Mouse (Mus musculus) forebrain, embryonic 16.5 days (tissue): ENCODE results near the gene Tmem121b. TPM values are rescaled to one million over a fixed set of nuclear protein-coding genes. Genes with fewer than 3 reads are reported as not detected.

ENCODE experiments used
- ATAC-seq: fragments of 200-750 bp; cut with Nextera tagmentation; 2 replicates; pipeline ENCODE4 v1.8.0; 2017; ENCODE audit warnings: mild to moderate bottlenecking, moderate library complexity
- H3K27ac ChIP-seq: fragments of 300-500 bp; sonication (generic); 2 replicates; pipeline ENCODE4 v1.5.1; 2014; ENCODE audit warnings: low read length, control low read depth
- H3K27me3 ChIP-seq: fragments of 300-500 bp; sonication (generic); replicated peaks from 2 replicates; pipeline ENCODE4 v1.6.1; 2014; ENCODE audit warnings: low read length; ENCODE audit not compliant: control insufficient read depth, insufficient read depth
- H3K36me3 ChIP-seq: fragments of 300-500 bp; sonication (generic); 2 replicates; pipeline ENCODE4 v1.6.1; 2014; ENCODE audit not compliant: control insufficient read depth, insufficient read depth
- H3K4me1 ChIP-seq: fragments of 300-500 bp; sonication (generic); replicated peaks from 2 replicates; pipeline ENCODE4 v1.6.1; 2014; ENCODE audit warnings: low read length; ENCODE audit not compliant: control insufficient read depth, insufficient read depth
- H3K4me2 ChIP-seq: fragments of 300-500 bp; sonication (generic); 2 replicates; pipeline ENCODE4 v1.6.1; 2014; ENCODE audit warnings: mild to moderate bottlenecking, low read length, control low read depth
- H3K4me3 ChIP-seq: fragments of 300-500 bp; sonication (generic); replicated peaks from 2 replicates; pipeline ENCODE4 v1.5.1; 2014; ENCODE audit warnings: mild to moderate bottlenecking, low read length, control low read depth
- H3K9ac ChIP-seq: fragments of 300-500 bp; sonication (generic); replicated peaks from 2 replicates; pipeline ENCODE4 v1.6.1; 2014; ENCODE audit warnings: low read depth, low read length, control low read depth
- H3K9me3 ChIP-seq: fragments of 300-500 bp; sonication (generic); 2 replicates; pipeline ENCODE4 v1.6.1; 2016; ENCODE audit warnings: low read length; ENCODE audit not compliant: control insufficient read depth
- WGBS: fragments of 180-500 bp; shearing (Covaris S2); extraction: QIAGEN DNeasy Blood & Tissue Kit; methylation state at CpG from one replicate; pipeline ENCODE4 v1.1.7; 2014; 5-methylcytosine and 5-hydroxymethylcytosine counted together
- polyA plus RNA-seq: library from polyadenylated mRNA; unstranded; fragments of >200 nt; fragmentation: Nextera tagmentation; extraction: Ambion mirVana; gene quantifications from 2 replicates; pipeline ENCODE4 v1.2.1, GENCODE M21; 2015

Gene Tmem121b
- polyA plus RNA-seq, 1 experiment from 2014 or later, result 3.5 TPM

DNA sequence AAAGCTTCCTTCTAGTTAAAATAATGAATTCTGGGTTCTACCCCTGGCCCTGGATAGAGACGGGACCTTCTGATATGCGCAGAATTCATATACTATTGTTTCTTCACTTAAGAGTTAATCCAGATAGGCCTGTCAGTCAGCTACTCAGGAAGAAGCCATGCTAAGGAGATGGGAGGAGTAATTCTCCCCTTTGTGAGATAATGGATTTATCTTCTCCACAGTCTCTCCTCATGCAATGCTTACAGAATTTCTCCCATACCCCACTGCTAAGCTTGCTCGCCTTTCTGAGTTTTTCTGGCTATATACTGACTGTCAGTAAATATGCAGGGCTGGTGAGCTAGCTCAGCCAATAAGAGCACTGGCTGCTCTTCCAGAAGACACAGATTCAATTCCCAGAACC is 43.4 kb downstream of the Tmem121b start:
- Histone ChIP-seq H3K27ac (no peak overlapping the region), H3K4me2 (no peak overlapping the region), H3K36me3 (no peaks in the 10 kb centered on the region), H3K9me3 (no peaks in the 10 kb centered on the region), H3K4me3 (no peak overlapping the region), H3K4me1 (no peaks in the 10 kb centered on the region), H3K27me3 (no peaks in the 10 kb centered on the region), H3K9ac (no peak overlapping the region)
- WGBS, result 89% methylated on average over 3 of the region's 3 CpGs
- ATAC-seq, result no peak

DNA sequence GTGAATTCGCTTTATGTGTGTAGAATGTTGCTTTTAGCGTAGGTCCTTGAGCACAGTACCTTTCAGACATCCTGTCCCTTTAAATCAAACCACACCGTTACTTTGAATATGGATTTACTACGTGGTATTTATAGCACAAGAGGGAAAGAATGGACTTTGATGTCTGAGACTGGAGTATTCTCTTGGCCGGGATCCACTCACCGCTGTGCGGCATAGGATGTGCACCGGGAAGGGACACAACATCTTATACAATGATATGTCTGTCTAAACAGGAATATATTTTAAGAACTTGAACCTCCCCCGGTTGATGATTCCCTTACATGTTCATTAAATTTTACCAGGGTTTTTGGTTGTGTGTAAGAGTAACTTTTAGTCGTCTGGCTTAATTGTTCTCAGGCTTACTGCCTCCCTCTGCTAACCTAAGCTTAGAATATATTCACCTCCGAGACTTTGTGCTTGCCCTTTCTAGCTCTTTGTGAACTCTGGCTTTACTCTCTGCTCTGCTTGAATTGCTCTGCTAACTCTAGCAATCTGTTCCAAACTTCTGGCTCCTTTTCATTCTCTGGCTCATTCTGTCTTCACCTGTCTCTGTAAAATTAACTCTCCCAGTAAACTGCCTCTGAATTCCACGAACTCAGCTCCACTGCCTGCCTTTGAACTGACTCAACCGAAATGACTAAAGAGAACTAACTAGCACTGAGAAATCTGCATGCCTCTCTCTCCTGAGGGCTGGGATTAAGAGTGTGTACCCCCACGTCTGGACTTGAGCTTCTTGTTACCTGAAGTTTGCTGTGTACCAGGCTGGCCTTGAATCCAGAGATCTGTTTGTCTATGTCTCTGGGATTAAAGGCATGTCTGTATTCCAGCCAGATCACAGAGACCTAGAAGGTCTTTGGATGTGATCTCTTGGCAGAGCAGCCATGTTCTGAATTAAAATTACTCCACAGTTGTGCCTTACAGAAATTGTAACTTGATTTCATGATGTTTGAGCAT is 49.9 kb downstream of the Tmem121b start:
- H3K27ac ChIP-seq, result no peak overlapping the region
- ATAC-seq, result no peak
- no peak overlapping the region for H3K4me3 ChIP-seq
- H3K4me2 ChIP-seq, result no peak overlapping the region
- no peak overlapping the region for H3K9ac ChIP-seq
- no peaks in the 10 kb centered on the region for H3K27me3 ChIP-seq
- 79% methylated on average over 14 of the region's 14 CpGs for WGBS
- no peaks in the 10 kb centered on the region for H3K9me3 ChIP-seq
- no peaks in the 10 kb centered on the region for H3K4me1 ChIP-seq
- peaks cover 16% of the 10 kb centered on the region for H3K36me3 ChIP-seq

DNA sequence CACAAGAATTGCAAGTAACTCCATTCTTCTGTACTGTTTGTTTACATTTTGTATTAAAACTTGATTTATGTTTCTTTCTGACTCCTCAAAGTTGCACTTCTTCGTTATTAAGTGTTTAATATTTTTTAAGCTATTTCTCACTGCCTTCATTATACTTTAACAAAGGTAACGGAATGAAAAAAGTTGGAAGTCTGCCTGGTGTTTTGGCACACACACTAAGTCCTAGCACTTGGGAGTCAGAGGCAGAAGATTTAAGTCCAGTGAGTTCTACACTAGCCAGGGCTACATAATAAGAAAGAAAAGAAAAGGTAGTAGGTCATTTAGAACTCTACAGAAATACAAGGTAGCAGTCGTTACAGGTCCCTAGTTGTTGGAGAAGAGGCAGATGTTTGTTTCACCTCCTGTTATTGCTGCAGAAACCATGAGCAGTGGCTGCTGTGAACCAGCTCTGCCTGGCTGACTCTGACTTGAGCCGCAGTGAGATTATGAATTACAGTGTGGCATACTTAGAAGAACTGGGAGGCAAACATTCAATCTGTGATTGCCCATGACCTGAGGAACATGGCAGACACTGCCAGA is 51.3 kb downstream of the Tmem121b start:
- Histone ChIP-seq H3K9ac (no peak overlapping the region), H3K9me3 (no peaks in the 10 kb centered on the region), H3K27me3 (no peaks in the 10 kb centered on the region), H3K27ac (no peak overlapping the region), H3K4me2 (no peak overlapping the region), H3K4me1 (no peaks in the 10 kb centered on the region), H3K36me3 (peaks cover 22% of the 10 kb centered on the region), H3K4me3 (no peak overlapping the region)
- WGBS, result 67% methylated on average over 4 of the region's 4 CpGs
- ATAC-seq, result no peak

Other genes starting within 250 kb of the Tmem121b start
- not detected in 2 replicates for gene D330020A13Rik, start 199.4 kb downstream of the Tmem121b start, polyA plus RNA-seq
- 0.17 and 0.24 TPM in 2 replicates for gene B4galnt3, start 199.2 kb downstream of the Tmem121b start, polyA plus RNA-seq
- 47.1 and 48.3 TPM in 2 replicates for gene Kdm5a, start 129.7 kb downstream of the Tmem121b start, polyA plus RNA-seq
- 13.3 and 13.7 TPM in 2 replicates for gene Ccdc77, start 129.4 kb downstream of the Tmem121b start, polyA plus RNA-seq
- 4.6 and 5.3 TPM in 2 replicates for gene Il17ra, start 30.6 kb downstream of the Tmem121b start, polyA plus RNA-seq
- gene Hdhd5, start 37.5 kb upstream of the Tmem121b start, polyA plus RNA-seq, result 15.3 and 16.4 TPM in 2 replicates
- gene Cecr2, start 172.6 kb upstream of the Tmem121b start, polyA plus RNA-seq, result 3.6 and 4.0 TPM in 2 replicates